Mouse (Mus musculus) embryonic facial prominence, embryonic 11.5 days (tissue): Measurements from ENCODE around the gene Otoa. TPM values are rescaled to one million over a fixed set of nuclear protein-coding genes. Genes with fewer than 3 reads are reported as not detected.

Experiments
- ATAC-seq: fragments of 200-750 bp; cut with Nextera tagmentation; replicated peaks from 2 replicates; pipeline ENCODE4 v1.8.0; 2017; ENCODE audit warnings: low read depth; ENCODE audit not compliant: insufficient number of reproducible peaks, low FRiP score, low TSS enrichment
- DNase-seq: peaks from one replicate; pipeline ENCODE4 v3.0.0-alpha.2; 2015; ENCODE audit warnings: low spot score
- H3K27ac ChIP-seq: fragments of 300-500 bp; sonication (generic); replicated peaks from 2 replicates; pipeline ENCODE4 v1.5.1; 2014; ENCODE audit warnings: mild to moderate bottlenecking, low read depth, low read length, control low read depth
- H3K27me3 ChIP-seq: fragments of 300-500 bp; sonication (generic); 2 replicates; pipeline ENCODE4 v1.6.1; 2014; ENCODE audit warnings: mild to moderate bottlenecking, low read length, moderate library complexity, mixed read lengths; ENCODE audit not compliant: control insufficient read depth, insufficient read depth
- H3K36me3 ChIP-seq: fragments of 300-500 bp; sonication (generic); replicated peaks from 2 replicates; pipeline ENCODE4 v1.6.1; 2014; ENCODE audit warnings: low read depth, mild to moderate bottlenecking, low read length, moderate library complexity, mixed read lengths; ENCODE audit not compliant: control insufficient read depth, insufficient read depth
- H3K4me1 ChIP-seq: fragments of 300-500 bp; sonication (generic); 2 replicates; pipeline ENCODE4 v1.6.1; 2014; ENCODE audit warnings: low read length, mixed read lengths; ENCODE audit not compliant: control insufficient read depth, insufficient read depth
- H3K4me2 ChIP-seq: fragments of 300-500 bp; sonication (generic); 2 replicates; pipeline ENCODE4 v1.6.1; 2014; ENCODE audit warnings: low read depth, mild to moderate bottlenecking, control low read depth, low read length, moderate library complexity
- H3K4me3 ChIP-seq: fragments of 300-500 bp; sonication (generic); 2 replicates; pipeline ENCODE4 v1.5.1; 2014; ENCODE audit warnings: low read depth, low read length, control low read depth
- H3K9ac ChIP-seq: fragments of 300-500 bp; sonication (generic); replicated peaks from 2 replicates; pipeline ENCODE4 v1.6.1; 2014; ENCODE audit warnings: mild to moderate bottlenecking, control low read depth, low read length
- H3K9me3 ChIP-seq: fragments of 300-500 bp; sonication (generic); replicated peaks from 2 replicates; pipeline ENCODE4 v1.6.1; 2016; ENCODE audit warnings: mild to moderate bottlenecking, low read length, inconsistent platforms, mixed read lengths; ENCODE audit not compliant: control insufficient read depth
- WGBS: fragments of 180-500 bp; shearing (Covaris S2); extraction: QIAGEN DNeasy Blood & Tissue Kit; methylation state at CpG from one replicate; pipeline ENCODE4 v1.1.7; 2014; 5-methylcytosine and 5-hydroxymethylcytosine counted together
- polyA plus RNA-seq: library from polyadenylated mRNA; unstranded; fragments of >200 nt; fragmentation: Nextera tagmentation; extraction: Ambion mirVana; gene quantifications from 2 replicates; pipeline ENCODE4 v1.2.1, GENCODE M21; 2014

Otoa gene
- polyA plus RNA-seq, 1 experiment from 2014 or later, result not detected

DNA sequence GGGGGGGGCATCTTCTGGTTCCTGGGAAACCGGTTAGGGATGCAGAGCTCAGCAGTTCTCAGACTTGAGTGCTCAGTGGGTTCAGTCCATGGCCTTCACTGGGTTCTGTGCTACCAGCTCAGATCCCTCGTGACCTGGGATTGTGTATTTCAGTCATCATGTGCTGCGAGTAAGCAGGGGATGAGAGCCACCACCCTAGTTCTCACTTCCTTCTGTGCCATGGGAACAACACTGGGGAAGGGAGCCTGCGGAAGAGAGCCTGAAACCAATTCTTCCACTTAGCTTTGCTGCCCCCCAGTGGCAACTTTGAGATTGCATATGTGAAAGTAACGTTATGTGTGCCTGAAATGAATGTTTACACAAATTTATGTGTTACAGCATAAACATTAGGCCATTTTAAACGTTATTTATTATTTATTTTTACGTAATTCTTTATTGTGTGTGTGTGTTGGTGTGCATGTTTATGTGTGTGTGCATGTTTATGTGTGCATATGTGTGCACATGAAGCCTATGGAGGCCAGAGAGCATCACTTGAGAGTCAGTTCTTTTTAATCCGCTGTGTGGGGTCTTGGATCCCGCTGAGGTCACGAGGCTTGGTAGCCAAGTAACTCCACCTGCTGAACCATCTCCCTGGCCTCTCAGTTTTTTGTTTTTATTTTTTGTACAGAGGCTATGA, 38.8 kb downstream of the Otoa start:
- Histone ChIP-seq H3K36me3 (no peaks in the 10 kb centered on the region), H3K4me1 (no peaks in the 10 kb centered on the region), H3K27me3 (no peaks in the 10 kb centered on the region), H3K9me3 (no peaks in the 10 kb centered on the region), H3K4me2 (no peak overlapping the region), H3K27ac (no peak overlapping the region), H3K9ac (no peak overlapping the region), H3K4me3 (no peak overlapping the region)
- peak; percentile 65; the same call in 1 of the 2 replicates for ATAC-seq
- peak; percentile 90 for DNase-seq
- 10% methylated on average over 10 of the region's 10 CpGs for WGBS

- Histone ChIP-seq H3K4me3 (no peak overlapping the region), H3K9me3 (no peaks in the 10 kb centered on the region), H3K4me2 (no peak overlapping the region), H3K36me3 (no peaks in the 10 kb centered on the region), H3K27me3 (no peaks in the 10 kb centered on the region), H3K4me1 (no peaks in the 10 kb centered on the region), H3K9ac (no peak overlapping the region), H3K27ac (no peak overlapping the region)
- DNase-seq (no peak), ATAC-seq (no peak)
- 92% methylated on average over 2 of the region's 2 CpGs for WGBS
Observed at GRCm38 (mm10) chr7:121130837-121131236, 49.4 kb downstream of the Otoa start.

- H3K4me1 ChIP-seq, result no peaks in the 10 kb centered on the region
- no peak overlapping the region for H3K9ac ChIP-seq
- DNase-seq, result no peak
- H3K36me3 ChIP-seq, result no peaks in the 10 kb centered on the region
- no peaks in the 10 kb centered on the region for H3K9me3 ChIP-seq
- no peak overlapping the region for H3K27ac ChIP-seq
- 82% methylated on average over 5 of the region's 5 CpGs for WGBS
- no peak overlapping the region for H3K4me3 ChIP-seq
- no peak for ATAC-seq
- no peaks in the 10 kb centered on the region for H3K27me3 ChIP-seq
- H3K4me2 ChIP-seq, result no peak overlapping the region
Observed at GRCm38 (mm10) chr7:121141274-121141673, 59.8 kb downstream of the Otoa start.

DNA sequence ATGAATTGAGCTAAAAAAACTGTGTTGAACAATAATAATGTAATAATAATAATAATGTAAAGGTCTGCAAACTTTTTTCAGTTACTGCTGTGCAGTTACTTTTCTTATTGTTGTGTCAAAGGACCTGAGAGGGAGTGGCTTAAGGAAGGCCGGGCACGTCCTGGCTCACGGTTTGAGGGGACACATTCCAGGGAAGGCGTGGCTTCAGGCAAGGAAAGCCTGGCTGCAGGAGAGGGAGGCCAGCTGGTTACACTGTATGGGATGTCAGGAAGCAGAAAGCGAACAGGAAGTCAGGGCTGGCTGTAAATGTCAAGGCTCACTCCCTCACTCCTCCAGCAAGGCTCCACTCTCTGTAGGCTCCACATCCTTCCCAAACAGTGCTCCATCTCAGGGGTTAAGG, 69.2 kb downstream of the Otoa start:
- no peaks in the 10 kb centered on the region for H3K9me3 ChIP-seq
- no peaks in the 10 kb centered on the region for H3K36me3 ChIP-seq
- no peak overlapping the region for H3K4me2 ChIP-seq
- H3K27me3 ChIP-seq, result no peaks in the 10 kb centered on the region
- WGBS, result 77% methylated on average over 5 of the region's 5 CpGs
- no peak overlapping the region for H3K27ac ChIP-seq
- no peak overlapping the region for H3K9ac ChIP-seq
- DNase-seq (no peak), ATAC-seq (no peak)
- H3K4me3 ChIP-seq, result no peak overlapping the region
- no peaks in the 10 kb centered on the region for H3K4me1 ChIP-seq

GRCm38 (mm10) chr7:121152186-121152585, 70.7 kb downstream of the Otoa start:
- H3K27ac ChIP-seq, result no peak overlapping the region
- H3K4me3 ChIP-seq, result no peak overlapping the region
- no peak overlapping the region for H3K9ac ChIP-seq
- ATAC-seq (no peak), DNase-seq (no peak)
- no peaks in the 10 kb centered on the region for H3K9me3 ChIP-seq
- no peaks in the 10 kb centered on the region for H3K27me3 ChIP-seq
- H3K36me3 ChIP-seq, result no peaks in the 10 kb centered on the region
- H3K4me2 ChIP-seq, result no peak overlapping the region
- 92% methylated on average over 2 of the region's 2 CpGs for WGBS
- H3K4me1 ChIP-seq, result no peaks in the 10 kb centered on the region

GRCm38 (mm10) chr7:121165616-121166015, 84.2 kb downstream of the Otoa start:
- no peaks in the 10 kb centered on the region for H3K27me3 ChIP-seq
- ATAC-seq (no peak), DNase-seq (peak; percentile 29)
- 50% methylated on average over 1 of the region's 1 CpGs for WGBS
- H3K4me1 ChIP-seq, result no peaks in the 10 kb centered on the region
- H3K27ac ChIP-seq, result no peak overlapping the region
- no peak overlapping the region for H3K4me2 ChIP-seq
- no peak overlapping the region for H3K4me3 ChIP-seq
- H3K36me3 ChIP-seq, result no peaks in the 10 kb centered on the region
- H3K9me3 ChIP-seq, result no peaks in the 10 kb centered on the region
- no peak overlapping the region for H3K9ac ChIP-seq

DNA sequence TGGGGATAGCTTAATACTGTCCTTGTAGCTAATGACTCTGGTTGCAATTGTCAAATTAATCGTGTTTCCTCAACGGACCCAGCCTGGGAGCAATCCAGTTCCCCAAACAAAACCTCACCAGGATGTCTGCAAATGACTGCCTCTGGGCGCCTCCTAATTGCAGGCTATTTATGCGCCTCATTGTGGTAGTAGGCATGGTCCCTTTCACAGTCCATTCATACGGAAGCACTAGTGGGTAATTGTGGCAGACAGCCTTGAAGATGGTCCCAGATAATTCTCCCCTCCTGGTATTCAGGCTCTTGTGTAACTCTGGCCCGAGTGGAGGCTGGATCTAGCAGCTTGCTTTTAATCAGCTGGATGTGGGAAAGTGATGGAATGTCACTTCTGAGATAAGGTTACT, 90.4 kb downstream of the Otoa start:
- peak; percentile 12 for DNase-seq
- Histone ChIP-seq H3K9ac (no peak overlapping the region), H3K27me3 (no peaks in the 10 kb centered on the region), H3K36me3 (no peaks in the 10 kb centered on the region), H3K9me3 (no peaks in the 10 kb centered on the region), H3K4me1 (no peaks in the 10 kb centered on the region; the same call in 1 of the 2 replicates), H3K4me3 (no peak overlapping the region), H3K27ac (no peak overlapping the region), H3K4me2 (no peak overlapping the region)
- no peak for ATAC-seq
- 6% methylated on average over 6 of the region's 6 CpGs for WGBS

GRCm38 (mm10) chr7:121187201-121187786, 105.8 kb downstream of the Otoa start:
- H3K9ac ChIP-seq, result no peak overlapping the region
- H3K27me3 ChIP-seq, result no peaks in the 10 kb centered on the region
- WGBS, result 79% methylated on average over 9 of the region's 9 CpGs
- H3K4me2 ChIP-seq, result no peak overlapping the region
- H3K4me3 ChIP-seq, result no peak overlapping the region
- H3K9me3 ChIP-seq, result no peaks in the 10 kb centered on the region
- no peaks in the 10 kb centered on the region for H3K4me1 ChIP-seq
- H3K36me3 ChIP-seq, result no peaks in the 10 kb centered on the region
- DNase-seq (no peak), ATAC-seq (no peak)
- no peak overlapping the region for H3K27ac ChIP-seq
